Mouse (Mus musculus) kidney, postnatal 36 days (tissue): ENCODE measurements around the gene Smap2.
A peak's percentile ranks its signal among the peaks of the same experiment; 100 is the strongest.

Experiments
- DNase-seq, 2 experiments: peaks; one replicate each; pipeline ENCODE4 v3.0.0; 2021 to 2022; ENCODE audit warnings: mixed read lengths in 2 of 2

The Smap2 gene

GRCm38 (mm10) chr4:120974711-120975427 lies 42.2 kb downstream of the Smap2 start:
- DNase-seq = peak; percentile 59 to 79

- DNase-seq = no peak
These were observed 45.2 kb downstream of the Smap2 start for GRCm38 (mm10) chr4:120971842-120972241.

- peak; percentile 49 to 77 for DNase-seq
These were observed 47.5 kb downstream of the Smap2 start for GRCm38 (mm10) chr4:120969382-120970146.

- DNase-seq = no peak
These were observed 48.6 kb downstream of the Smap2 start for GRCm38 (mm10) chr4:120968486-120968885.

GRCm38 (mm10) chr4:120955586-120955985 lies 61.5 kb downstream of the Smap2 start:
- no peak for DNase-seq

- no peak for DNase-seq
These were observed 63.4 kb downstream of the Smap2 start for GRCm38 (mm10) chr4:120953667-120954066.

GRCm38 (mm10) chr4:120953038-120953437 lies 64.0 kb downstream of the Smap2 start:
- no peak for DNase-seq

- no peak for DNase-seq
These were observed 64.9 kb downstream of the Smap2 start for GRCm38 (mm10) chr4:120952163-120952562.

- peak; percentile 93 to 97 for DNase-seq
These were observed 65.5 kb downstream of the Smap2 start, which contains the start of gene Zfp69 for GRCm38 (mm10) chr4:120951428-120951973. Gene Zfp69, minus strand, starts transcription at chr4:120951699.

GRCm38 (mm10) chr4:120950763-120951427 lies 66.2 kb downstream of the Smap2 start:
- DNase-seq = no peak

- peak; percentile 51 to 80 for DNase-seq
These were observed 68.1 kb downstream of the Smap2 start for GRCm38 (mm10) chr4:120948938-120949337.

- peak; percentile 54 to 66 for DNase-seq
These were observed 82.0 kb downstream of the Smap2 start for GRCm38 (mm10) chr4:120935006-120935405.

- no peak for DNase-seq
These were observed 86.3 kb downstream of the Smap2 start for GRCm38 (mm10) chr4:120930736-120931135.

- peak; percentile 14 to 64 for DNase-seq
These were observed 88.4 kb downstream of the Smap2 start for GRCm38 (mm10) chr4:120928686-120929085.

GRCm38 (mm10) chr4:120925386-120925785 lies 91.7 kb downstream of the Smap2 start:
- DNase-seq = peak; percentile 62 to 68

GRCm38 (mm10) chr4:120924554-120925299 lies 92.3 kb downstream of the Smap2 start, which contains the start of gene Exo5:
Gene Exo5, minus strand, starts transcription at chr4:120925017.
- DNase-seq = peak; percentile 91 to 96

- DNase-seq = no peak
These were observed 95.6 kb downstream of the Smap2 start for GRCm38 (mm10) chr4:120921461-120921860.
